ENCODE assay signal across 21 mouse cellular contexts in the genomic region with DNA sequence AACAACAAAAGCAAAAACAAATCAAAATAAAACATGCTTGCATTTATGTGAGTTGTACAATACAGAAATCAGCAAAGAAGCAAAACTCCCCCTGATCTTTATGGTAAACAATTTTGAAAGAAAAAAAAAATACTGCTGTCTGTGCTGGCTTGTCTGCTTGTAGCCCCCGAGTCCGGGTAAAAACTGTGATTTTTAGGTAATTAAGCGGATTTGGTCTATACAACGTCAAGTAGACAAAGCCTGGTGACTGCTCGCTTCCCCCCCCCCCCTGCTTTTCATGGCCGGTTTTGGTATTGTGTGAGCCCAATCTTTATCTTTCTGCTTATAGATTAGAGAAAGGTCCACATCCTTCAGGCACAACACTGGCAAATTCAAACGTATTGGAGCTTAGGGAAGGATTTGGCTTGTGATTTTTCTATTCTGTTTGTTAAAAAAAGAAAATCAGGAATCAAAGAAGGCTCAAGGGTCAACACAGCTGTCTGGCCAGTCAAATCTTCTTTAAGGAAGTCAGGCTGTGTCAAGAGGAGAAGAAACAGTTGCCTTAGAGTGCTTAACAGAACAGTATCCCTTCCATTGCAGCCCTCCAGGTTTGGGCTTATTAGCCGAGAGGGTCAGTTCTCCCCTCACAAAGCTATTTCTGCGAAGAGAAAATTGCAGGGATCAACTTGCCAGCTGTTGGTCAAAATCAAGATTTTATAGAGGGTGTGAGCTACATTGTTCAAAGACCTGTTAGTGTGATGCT. TPM values are rescaled to one million over a fixed set of nuclear protein-coding genes. Genes with fewer than 3 reads are reported as not detected.
"Had no signal": no experiment of that assay in that cellular context is flagged by ENCODE, and none has a peak within 500 bp of the region (broad histone marks: within the 10 kb centered on the region; RNA-seq: fewer than 3 reads in every experiment).

No protein-coding gene starts in this region.

- H3K4me1 ChIP-seq: liver, embryonic 15.5 days had no signal

- H3K9me3 ChIP-seq: limb, embryonic 10.5 days; liver, embryonic 15.5 days; neural tube, embryonic 12.5 days had no signal

- H3K4me2 ChIP-seq: liver, embryonic 11.5 days; liver, embryonic 15.5 days; neural tube, embryonic 12.5 days had no signal

- H3K9ac ChIP-seq: liver, embryonic 15.5 days; neural tube, embryonic 12.5 days had no signal

- H3K4me3 ChIP-seq: layer of hippocampus, adult 2 months; limb, embryonic 10.5 days; liver, embryonic 15.5 days; neural tube, embryonic 12.5 days had no signal

- DNase-seq: kidney, adult 18-20 months; kidney, postnatal 10 days; kidney, postnatal 4 days; lung, adult 2 months; lung, postnatal 36 days; right cerebral cortex, postnatal 4 days; spleen, adult 18-20 months; thymus, adult 18-20 months; thymus, postnatal 14 days had no signal

- ATAC-seq: lung, postnatal 0 days had no signal

- H3K36me3 ChIP-seq: limb, embryonic 10.5 days; liver, embryonic 15.5 days; neural tube, embryonic 12.5 days had no signal

- H3K27ac ChIP-seq: layer of hippocampus, adult 2 months; limb, embryonic 10.5 days; liver, embryonic 15.5 days; neural tube, embryonic 12.5 days had no signal

RNA-seq across cellular contexts. Expression of a gene that starts 4.6 kb away (rescaled TPM):
- total RNA-seq: left cerebral cortex, adult 18-20 months; left cerebral cortex, postnatal 14 days; megakaryocyte progenitor cell, adult 5-6 weeks; monocyte, adult 5-6 weeks; neutrophil, adult 5-6 weeks had no signal
- polyA plus RNA-seq: kidney, embryonic 14.5 days; lung, adult 2 months; lung, postnatal 0 days had no signal
